Mouse (Mus musculus): ENCODE data around the gene Dnajc11. TPM values are rescaled to one million over a fixed set of nuclear protein-coding genes. Genes with fewer than 3 reads are reported as not detected.

The Dnajc11 gene
- polyA plus RNA-seq, 1 experiment: 61.5 TPM

- Histone ChIP-seq H3K36me3 (ENCODE audit: control insufficient read depth, insufficient read depth) (peaks cover 27% of the 10 kb centered on the region), H3ac (ENCODE audit: control insufficient read depth, insufficient read length, low read depth) (peak within 1 kb of the TSS; percentile 78), H3K79me2 (ENCODE audit: control insufficient read depth, insufficient read depth) (peaks cover 49% of the 10 kb centered on the region), H3K79me3 (ENCODE audit: low read depth) (peaks cover 40% of the 10 kb centered on the region), H3K27me3 (ENCODE audit: control insufficient read depth, insufficient read depth, insufficient read length) (no peaks in the 10 kb centered on the region), H3K4me3 (ENCODE audit: insufficient read depth, poor library complexity, severe bottlenecking) (peak within 1 kb of the TSS; percentile 79)
- TF ChIP-seq CTCF (IDR thresholded peaks at IDR 0.05; ENCODE audit: control insufficient read depth, insufficient read depth, insufficient read length): no peak
- peak; percentile 34 for TF ChIP-seq MYOD1 (IDR thresholded peaks at IDR 0.05; ENCODE audit: control insufficient read depth, insufficient read length, low read depth)
These were observed 75.2 kb downstream of the Dnajc11 start, which contains the start of gene Klhl21 for GRCm38 (mm10) chr4:152008622-152009075. Klhl21 (plus strand) TSS chr4:152008803.

GRCm38 (mm10) chr4:152009076-152010051 lies 75.9 kb downstream of the Dnajc11 start:
- peaks cover 34% of the 10 kb centered on the region for H3K36me3 ChIP-seq (ENCODE audit: control insufficient read depth, insufficient read depth)
- TF ChIP-seq MYOD1 (IDR thresholded peaks at IDR 0.05; ENCODE audit: control insufficient read depth, insufficient read length, low read depth): peak; percentile 41
- no peak for TF ChIP-seq MYOG (IDR thresholded peaks at IDR 0.05; ENCODE audit: control insufficient read depth, extremely low read depth, insufficient read length)
- peak; percentile 47 for TF ChIP-seq MAX (IDR thresholded peaks at IDR 0.05)
- H3K79me2 ChIP-seq (ENCODE audit: control insufficient read depth, insufficient read depth): peaks cover 56% of the 10 kb centered on the region

GRCm38 (mm10) chr4:152010091-152010706 lies 76.7 kb downstream of the Dnajc11 start:
- Histone ChIP-seq H3ac (ENCODE audit: control insufficient read depth, insufficient read length, low read depth) (peak overlapping the region; percentile 81), H3K79me2 (ENCODE audit: control insufficient read depth, insufficient read depth) (peaks cover 64% of the 10 kb centered on the region), H3K36me3 (ENCODE audit: control insufficient read depth, insufficient read depth) (peaks cover 42% of the 10 kb centered on the region), H3K4me3 (ENCODE audit: insufficient read depth, poor library complexity, severe bottlenecking) (peak overlapping the region; percentile 79), H3K27me3 (ENCODE audit: control insufficient read depth, insufficient read depth, insufficient read length) (no peaks in the 10 kb centered on the region), H3K79me3 (ENCODE audit: low read depth) (peaks cover 47% of the 10 kb centered on the region)
- TF ChIP-seq CEBPB (IDR thresholded peaks at IDR 0.05; ENCODE audit: low read depth) (peak; percentile 28), MAX (IDR thresholded peaks at IDR 0.05) (peak; percentile 79), USF1 (IDR thresholded peaks at IDR 0.05; ENCODE audit: low read depth) (peak; percentile 92), FOSL1 (IDR thresholded peaks at IDR 0.05; ENCODE audit: insufficient read depth, low read length, poor library complexity, severe bottlenecking) (peak; percentile 43), MYOG (IDR thresholded peaks at IDR 0.05; ENCODE audit: control insufficient read depth, extremely low read depth, insufficient read length) (no peak), MYOD1 (IDR thresholded peaks at IDR 0.05; ENCODE audit: control insufficient read depth, insufficient read length, low read depth) (no peak), CTCF (IDR thresholded peaks at IDR 0.05; ENCODE audit: control insufficient read depth, insufficient read depth, insufficient read length) (no peak)

More at GRCm38 (mm10) chr4:152009076-152010051, 75.9 kb downstream of the Dnajc11 start:
- peak overlapping the region; percentile 79 for H3K4me3 ChIP-seq (ENCODE audit: insufficient read depth, poor library complexity, severe bottlenecking)
- H3K79me3 ChIP-seq (ENCODE audit: low read depth): peaks cover 47% of the 10 kb centered on the region
- H3K27me3 ChIP-seq (ENCODE audit: control insufficient read depth, insufficient read depth, insufficient read length): no peaks in the 10 kb centered on the region
- H3ac ChIP-seq (ENCODE audit: control insufficient read depth, insufficient read length, low read depth): peak overlapping the region; percentile 78

GRCm38 (mm10) chr4:152010707-152011134 lies 77.2 kb downstream of the Dnajc11 start:
- peaks cover 47% of the 10 kb centered on the region for H3K79me3 ChIP-seq (ENCODE audit: low read depth)
- TF ChIP-seq USF1 (IDR thresholded peaks at IDR 0.05; ENCODE audit: low read depth) (no peak), MYOG (IDR thresholded peaks at IDR 0.05; ENCODE audit: control insufficient read depth, extremely low read depth, insufficient read length) (no peak), CTCF (IDR thresholded peaks at IDR 0.05; ENCODE audit: control insufficient read depth, insufficient read depth, insufficient read length) (no peak), CEBPB (IDR thresholded peaks at IDR 0.05; ENCODE audit: low read depth) (no peak), FOSL1 (IDR thresholded peaks at IDR 0.05; ENCODE audit: insufficient read depth, low read length, poor library complexity, severe bottlenecking) (no peak), MYOD1 (IDR thresholded peaks at IDR 0.05; ENCODE audit: control insufficient read depth, insufficient read length, low read depth) (no peak), MAX (IDR thresholded peaks at IDR 0.05) (no peak)
- peak overlapping the region; percentile 79 for H3K4me3 ChIP-seq (ENCODE audit: insufficient read depth, poor library complexity, severe bottlenecking)
- peaks cover 47% of the 10 kb centered on the region for H3K36me3 ChIP-seq (ENCODE audit: control insufficient read depth, insufficient read depth)
- peak overlapping the region; percentile 81 for H3ac ChIP-seq (ENCODE audit: control insufficient read depth, insufficient read length, low read depth)
- peaks cover 70% of the 10 kb centered on the region for H3K79me2 ChIP-seq (ENCODE audit: control insufficient read depth, insufficient read depth)
- no peaks in the 10 kb centered on the region for H3K27me3 ChIP-seq (ENCODE audit: control insufficient read depth, insufficient read depth, insufficient read length)

GRCm38 (mm10) chr4:152011171-152011760 lies 77.8 kb downstream of the Dnajc11 start:
- H3K27me3 ChIP-seq (ENCODE audit: control insufficient read depth, insufficient read depth, insufficient read length): no peaks in the 10 kb centered on the region
- H3K79me3 ChIP-seq (ENCODE audit: low read depth): peaks cover 47% of the 10 kb centered on the region
- H3K4me3 ChIP-seq (ENCODE audit: insufficient read depth, poor library complexity, severe bottlenecking): peak overlapping the region; percentile 79
- TF ChIP-seq FOSL1 (IDR thresholded peaks at IDR 0.05; ENCODE audit: insufficient read depth, low read length, poor library complexity, severe bottlenecking) (no peak), MAX (IDR thresholded peaks at IDR 0.05) (no peak), CTCF (IDR thresholded peaks at IDR 0.05; ENCODE audit: control insufficient read depth, insufficient read depth, insufficient read length) (no peak), USF1 (IDR thresholded peaks at IDR 0.05; ENCODE audit: low read depth) (no peak)
- peak overlapping the region; percentile 81 for H3ac ChIP-seq (ENCODE audit: control insufficient read depth, insufficient read length, low read depth)
- H3K79me2 ChIP-seq (ENCODE audit: control insufficient read depth, insufficient read depth): peaks cover 75% of the 10 kb centered on the region
- H3K36me3 ChIP-seq (ENCODE audit: control insufficient read depth, insufficient read depth): peaks cover 53% of the 10 kb centered on the region

Data from C2C12 (cell line).